ENCODE assay signal across 9 mouse cellular contexts in genomic region chr2:149828911-149829310, GRCm38 (mm10). TPM values are rescaled to one million over a fixed set of nuclear protein-coding genes. Genes with fewer than 3 reads are reported as not detected.
DNase-seq lines count a peak whose midpoint lies in the region; ATAC-seq and TF ChIP-seq lines count a peak whose summit lies in the region.
"Had no signal": no experiment of that assay in that cellular context is flagged by ENCODE, and none has a peak within 500 bp of the region (broad histone marks: within the 10 kb centered on the region; RNA-seq: fewer than 3 reads in every experiment).

Syndig1 (plus strand) TSS chr2:149829211.

- ATAC-seq in kidney, postnatal 0 days (replicated peaks; ENCODE audit: low FRiP score, low read depth), result no peak
- ATAC-seq in embryonic facial prominence, embryonic 14.5 days (ENCODE audit: low read depth), result no peak
- ATAC-seq in intestine, embryonic 16.5 days, result no peak
- no peak for ATAC-seq in midbrain, embryonic 15.5 days (replicated peaks)
- no peak for ATAC-seq in CD4-positive, CD25-positive, alpha-beta regulatory T cell, adult 4 months

- no peaks in the 10 kb centered on the region for H3K9me3 ChIP-seq in kidney, postnatal 0 days (replicated peaks; ENCODE audit: low read length)
- H3K9me3 ChIP-seq in embryonic facial prominence, embryonic 14.5 days (ENCODE audit: control insufficient read depth, low read length), result no peaks in the 10 kb centered on the region
- H3K9me3 ChIP-seq in intestine, embryonic 16.5 days (ENCODE audit: control insufficient read depth, low read length), result no peaks in the 10 kb centered on the region
- H3K9me3 ChIP-seq in midbrain, embryonic 15.5 days, result no peaks in the 10 kb centered on the region

- H3K4me2 ChIP-seq in kidney, postnatal 0 days (ENCODE audit: low read length), result peak within 1 kb of the TSS; percentile 70
- peak within 1 kb of the TSS; percentile 96 for H3K4me2 ChIP-seq in embryonic facial prominence, embryonic 14.5 days (ENCODE audit: low read depth, low read length)
- peak within 1 kb of the TSS; percentile 82 for H3K4me2 ChIP-seq in intestine, embryonic 16.5 days (ENCODE audit: low read depth, low read length)
- peak within 1 kb of the TSS; percentile 80 for H3K4me2 ChIP-seq in midbrain, embryonic 15.5 days

- H3K4me1 ChIP-seq in kidney, postnatal 0 days (replicated peaks; ENCODE audit: insufficient read depth, low read length), result no peaks in the 10 kb centered on the region
- no peaks in the 10 kb centered on the region for H3K4me1 ChIP-seq in embryonic facial prominence, embryonic 14.5 days (ENCODE audit: control insufficient read depth, insufficient read depth, low read length)
- H3K4me1 ChIP-seq in intestine, embryonic 16.5 days (ENCODE audit: control insufficient read depth, insufficient read depth, low read length), result peaks cover 4% of the 10 kb centered on the region
- H3K4me1 ChIP-seq in midbrain, embryonic 15.5 days, result peaks cover 15% of the 10 kb centered on the region

- 75% methylated on average over 2 of the region's 2 CpGs for WGBS in kidney, postnatal 0 days
- WGBS in embryonic facial prominence, embryonic 14.5 days, result 80% methylated on average over 2 of the region's 2 CpGs
- 70% methylated on average over 2 of the region's 2 CpGs for WGBS in intestine, embryonic 16.5 days
- WGBS in midbrain, embryonic 15.5 days, result 87% methylated on average over 2 of the region's 2 CpGs

- H3K27ac ChIP-seq in kidney, postnatal 0 days, result no peak within 1 kb of the TSS
- H3K27ac ChIP-seq in embryonic facial prominence, embryonic 14.5 days (replicated peaks; ENCODE audit: low read depth, low read length), result no peak within 1 kb of the TSS
- no peak within 1 kb of the TSS for H3K27ac ChIP-seq in intestine, embryonic 16.5 days (ENCODE audit: low read length)
- H3K27ac ChIP-seq in midbrain, embryonic 15.5 days, result no peak within 1 kb of the TSS

- no peak for TF ChIP-seq CTCF in kidney, postnatal 0 days (IDR thresholded peaks at IDR 0.05; ENCODE audit: low read depth)

- no peak for DNase-seq in kidney, postnatal 0 days (ENCODE audit: low spot score)
- DNase-seq in kidney, adult 9 months, result no peak
- no peak for DNase-seq in embryonic facial prominence, embryonic 14.5 days (ENCODE audit: low spot score)
- DNase-seq in spleen, postnatal 4 days (ENCODE audit: low spot score in 2 of 2), result no peak
- DNase-seq in ovary, postnatal 36 days (ENCODE audit: low spot score), result no peak
- DNase-seq: cerebellum, adult 11-12 months had no signal

- H3K4me3 ChIP-seq in kidney, postnatal 0 days (replicated peaks; ENCODE audit: low read depth, low read length), result peak within 1 kb of the TSS; percentile 43
- H3K4me3 ChIP-seq in embryonic facial prominence, embryonic 14.5 days (ENCODE audit: low read depth, low read length), result peak within 1 kb of the TSS; percentile 55
- peak within 1 kb of the TSS; percentile 55 for H3K4me3 ChIP-seq in intestine, embryonic 16.5 days (ENCODE audit: low read length)
- H3K4me3 ChIP-seq in midbrain, embryonic 15.5 days, result peak within 1 kb of the TSS; percentile 66

- H3K36me3 ChIP-seq in kidney, postnatal 0 days (ENCODE audit: insufficient read depth, low read length), result no peaks in the 10 kb centered on the region
- no peaks in the 10 kb centered on the region for H3K36me3 ChIP-seq in embryonic facial prominence, embryonic 14.5 days (ENCODE audit: control insufficient read depth, insufficient read depth, low read length)
- no peaks in the 10 kb centered on the region for H3K36me3 ChIP-seq in intestine, embryonic 16.5 days (ENCODE audit: control insufficient read depth, insufficient read depth, low read length)
- no peaks in the 10 kb centered on the region for H3K36me3 ChIP-seq in midbrain, embryonic 15.5 days (replicated peaks)

- peaks cover 24% of the 10 kb centered on the region for H3K27me3 ChIP-seq in kidney, postnatal 0 days (ENCODE audit: insufficient read depth, low read length)
- peaks cover 47% of the 10 kb centered on the region for H3K27me3 ChIP-seq in embryonic facial prominence, embryonic 14.5 days (replicated peaks; ENCODE audit: control insufficient read depth, insufficient read depth, low read length)
- peaks cover 33% of the 10 kb centered on the region for H3K27me3 ChIP-seq in intestine, embryonic 16.5 days (replicated peaks; ENCODE audit: control insufficient read depth, insufficient read depth, low read length)
- peaks cover 16% of the 10 kb centered on the region for H3K27me3 ChIP-seq in midbrain, embryonic 15.5 days (replicated peaks)

- no peak within 1 kb of the TSS for H3K9ac ChIP-seq in kidney, postnatal 0 days (ENCODE audit: low read depth, low read length)
- no peak within 1 kb of the TSS for H3K9ac ChIP-seq in embryonic facial prominence, embryonic 14.5 days (ENCODE audit: low read depth, low read length)
- H3K9ac ChIP-seq in intestine, embryonic 16.5 days (ENCODE audit: low read depth, low read length), result 0 out of 2 replicates have a peak within 1 kb of the TSS, but pooled peaks have one; percentile 57
- 0 out of 2 replicates have a peak within 1 kb of the TSS, but pooled peaks have one; percentile 58 for H3K9ac ChIP-seq in midbrain, embryonic 15.5 days

RNA-seq across cellular contexts. Expression of gene Syndig1, which starts in this region (rescaled TPM):
- 2.7 and 2.8 TPM in 2 replicates for polyA plus RNA-seq in kidney, postnatal 0 days (2015; fragmentation: Nextera tagmentation; extraction: Ambion mirVana)
- polyA plus RNA-seq in embryonic facial prominence, embryonic 14.5 days (2014; fragmentation: Nextera tagmentation; extraction: Ambion mirVana), result 6.9 and 7.4 TPM in 2 replicates
- polyA plus RNA-seq in intestine, embryonic 16.5 days (2015; fragmentation: Nextera tagmentation; extraction: Ambion mirVana), result 7.5 and 8.8 TPM in 2 replicates
- polyA plus RNA-seq in midbrain, embryonic 15.5 days (2015; fragmentation: Nextera tagmentation; extraction: Ambion mirVana), result 21.2 and 21.5 TPM in 2 replicates
- not detected for polyA plus RNA-seq in CD4-positive, CD25-positive, alpha-beta regulatory T cell, adult 4 months (2017; shearing (Covaris generic))

Comparison
In these comparisons a context has a peak if more than half of its experiments do, and no peak if none do; other contexts are left out.
1. H3K9ac ChIP-seq: peak in intestine, embryonic 16.5 days (single experiment) and midbrain, embryonic 15.5 days (single experiment); none in kidney, postnatal 0 days (single experiment) and embryonic facial prominence, embryonic 14.5 days (single experiment).
2. Peak in every context shown above with its lines, with median percentiles within 50 percentile points of each other: H3K4me2 ChIP-seq and H3K4me3 ChIP-seq.